Mouse (Mus musculus) limb, embryonic 10.5 days (tissue): ENCODE measurements around the gene Tox2. TPM values are rescaled to one million over a fixed set of nuclear protein-coding genes. Genes with fewer than 3 reads are reported as not detected.

Source experiments
- DNase-seq: peaks from one replicate; pipeline ENCODE4 v3.0.0-alpha.2; 2017; ENCODE audit warnings: low spot score
- H3K27ac ChIP-seq: fragments of 300-500 bp; sonication (generic); 2 replicates; pipeline ENCODE4 v1.5.1; 2016; ENCODE audit warnings: mild to moderate bottlenecking
- H3K27me3 ChIP-seq: fragments of 300-500 bp; sonication (generic); 2 replicates; pipeline ENCODE4 v1.6.1; 2016; ENCODE audit warnings: low read depth, mild to moderate bottlenecking; ENCODE audit not compliant: poor library complexity, severe bottlenecking
- H3K36me3 ChIP-seq: fragments of 300-500 bp; sonication (generic); 2 replicates; pipeline ENCODE4 v1.6.1; 2016; ENCODE audit warnings: mild to moderate bottlenecking, moderate library complexity
- H3K4me1 ChIP-seq: fragments of 300-500 bp; sonication (generic); 2 replicates; pipeline ENCODE4 v1.6.1; 2016
- H3K4me3 ChIP-seq: fragments of 300-500 bp; sonication (generic); 2 replicates; pipeline ENCODE4 v1.5.1; 2016; ENCODE audit warnings: mild to moderate bottlenecking, moderate library complexity
- H3K9me3 ChIP-seq: fragments of 300-500 bp; sonication (generic); replicated peaks from 2 replicates; pipeline ENCODE4 v1.6.1; 2016; ENCODE audit warnings: mild to moderate bottlenecking
- WGBS: fragments of 180-500 bp; shearing (Covaris S2); methylation state at CpG from one replicate; pipeline ENCODE4 v1.1.7; 2016; 5-methylcytosine and 5-hydroxymethylcytosine counted together
- polyA plus RNA-seq: library from polyadenylated mRNA; unstranded; fragments of >200 nt; fragmentation: Nextera tagmentation; extraction: Ambion mirVana; gene quantifications from 2 replicates; pipeline ENCODE4 v1.2.1, GENCODE M21; 2016

Tox2 gene
- polyA plus RNA-seq, 1 experiment from 2014 or later = 1.8 TPM

GRCm38 (mm10) chr2:163372627-163373026 lies 169.7 kb downstream of the Tox2 start:
- H3K36me3 ChIP-seq = no peaks in the 10 kb centered on the region
- H3K27ac ChIP-seq = no peak overlapping the region
- DNase-seq = no peak
- H3K9me3 ChIP-seq = no peaks in the 10 kb centered on the region
- H3K4me3 ChIP-seq = no peak overlapping the region
- peaks cover 13% of the 10 kb centered on the region for H3K4me1 ChIP-seq
- WGBS = 92% methylated on average over 1 of the region's 1 CpGs
- peaks cover 43% of the 10 kb centered on the region for H3K27me3 ChIP-seq

Other genes starting within 250 kb of the Tox2 start
- gene Sgk2, start 215.8 kb upstream of the Tox2 start, polyA plus RNA-seq = not detected in 2 replicates
- gene Ift52, start 185.8 kb upstream of the Tox2 start, polyA plus RNA-seq = 46.5 and 51.5 TPM in 2 replicates
- gene Mybl2, start 148.4 kb upstream of the Tox2 start, polyA plus RNA-seq = 47.5 and 55.1 TPM in 2 replicates
- not detected in 2 replicates for gene Gtsf1l, start 115.3 kb upstream of the Tox2 start, polyA plus RNA-seq
- 0.59 and 0.71 TPM in 2 replicates for gene Jph2, start 194.9 kb downstream of the Tox2 start, polyA plus RNA-seq
- 84.9 and 89.2 TPM in 2 replicates for gene Oser1, start 221.6 kb downstream of the Tox2 start, polyA plus RNA-seq
- 0.30 and 0.45 TPM in 2 replicates for gene Gdap1l1, start 235.4 kb downstream of the Tox2 start, polyA plus RNA-seq